Mouse (Mus musculus): ENCODE data around the gene Gm35549.
"Not testable (repeated sequence)": the region's sequence is repeated elsewhere in the genome, so short reads cannot be mapped to it uniquely, and the experiment has no call there.

Gene Gm35549

GRCm38 (mm10) chr9:122843760-122844159 lies at the start of gene Gm35549:
Gene Gm35549 (minus strand): TSS chr9:122844035.
- DNase-seq (ENCODE audit: low spot score), result no peak

GRCm38 (mm10) chr9:122886372-122887179 lies 42.7 kb upstream of the Gm35549 start:
- DNase-seq (ENCODE audit: low spot score), result peak; percentile 86

- no peak for DNase-seq (ENCODE audit: low spot score)
Measured at GRCm38 (mm10) chr9:122885385-122885784, 41.5 kb upstream of the Gm35549 start, which contains the start of gene Zkscan7. Gene Zkscan7 (plus strand): TSS chr9:122885685.

GRCm38 (mm10) chr9:122875145-122875544 lies 31.3 kb upstream of the Gm35549 start:
- DNase-seq (ENCODE audit: low spot score), result no peak

- no peak for DNase-seq (ENCODE audit: low spot score)
Measured at GRCm38 (mm10) chr9:122874653-122875052, 30.8 kb upstream of the Gm35549 start.

- DNase-seq (ENCODE audit: low spot score), result no peak
Measured at GRCm38 (mm10) chr9:122872595-122872994, 28.8 kb upstream of the Gm35549 start.

GRCm38 (mm10) chr9:122866192-122866591 lies 22.4 kb upstream of the Gm35549 start:
- DNase-seq (ENCODE audit: low spot score), result no peak

GRCm38 (mm10) chr9:122865697-122866166 lies 21.9 kb upstream of the Gm35549 start, which contains the start of gene Zfp445:
Gene Zfp445 (minus strand): TSS chr9:122866006.
- peak; percentile 94 for DNase-seq (ENCODE audit: low spot score)

- no peak for DNase-seq (ENCODE audit: low spot score)
Measured at GRCm38 (mm10) chr9:122864848-122865247, 21.0 kb upstream of the Gm35549 start.

GRCm38 (mm10) chr9:122863731-122864130 lies 19.9 kb upstream of the Gm35549 start:
- DNase-seq (ENCODE audit: low spot score), result no peak

- DNase-seq (ENCODE audit: low spot score), result no peak
Measured at GRCm38 (mm10) chr9:122860752-122861151, 16.9 kb upstream of the Gm35549 start.

GRCm38 (mm10) chr9:122856716-122857115 lies 12.9 kb upstream of the Gm35549 start:
- no peak for DNase-seq (ENCODE audit: low spot score)

GRCm38 (mm10) chr9:122855617-122856016 lies 11.8 kb upstream of the Gm35549 start:
- no peak for DNase-seq (ENCODE audit: low spot score)

- DNase-seq (ENCODE audit: low spot score), result not testable (repeated sequence)
Measured at GRCm38 (mm10) chr9:122855141-122855540, 11.3 kb upstream of the Gm35549 start.

GRCm38 (mm10) chr9:122854526-122854925 lies 10.7 kb upstream of the Gm35549 start:
- no peak for DNase-seq (ENCODE audit: low spot score)

GRCm38 (mm10) chr9:122847811-122848311 lies 4.0 kb upstream of the Gm35549 start:
- DNase-seq (ENCODE audit: low spot score), result not testable (repeated sequence)

GRCm38 (mm10) chr9:122846156-122846555 lies 2.3 kb upstream of the Gm35549 start:
- DNase-seq (ENCODE audit: low spot score), result no peak

GRCm38 (mm10) chr9:122845621-122846020 lies 1.8 kb upstream of the Gm35549 start:
- DNase-seq (ENCODE audit: low spot score), result no peak

- peak; percentile 41 for DNase-seq (ENCODE audit: low spot score)
Measured at GRCm38 (mm10) chr9:122837680-122838079, 6.2 kb downstream of the Gm35549 start.

- no peak for DNase-seq (ENCODE audit: low spot score)
Measured at GRCm38 (mm10) chr9:122837216-122837615, 6.6 kb downstream of the Gm35549 start.

GRCm38 (mm10) chr9:122836790-122837189 lies 7.0 kb downstream of the Gm35549 start:
- DNase-seq (ENCODE audit: low spot score), result no peak

- no peak for DNase-seq (ENCODE audit: low spot score)
Measured at GRCm38 (mm10) chr9:122836126-122836525, 7.7 kb downstream of the Gm35549 start.

GRCm38 (mm10) chr9:122829826-122830380 lies 13.9 kb downstream of the Gm35549 start:
- no peak for DNase-seq (ENCODE audit: low spot score)
